Mouse (Mus musculus): ENCODE data around the gene Rnf220. TPM values are rescaled to one million over a fixed set of nuclear protein-coding genes. Genes with fewer than 3 reads are reported as not detected.
A peak's percentile ranks its signal among the peaks of the same experiment; 100 is the strongest.

Gene Rnf220
- polyA plus RNA-seq, 1 experiment from 2014 or later, result 92.3 TPM

DNA sequence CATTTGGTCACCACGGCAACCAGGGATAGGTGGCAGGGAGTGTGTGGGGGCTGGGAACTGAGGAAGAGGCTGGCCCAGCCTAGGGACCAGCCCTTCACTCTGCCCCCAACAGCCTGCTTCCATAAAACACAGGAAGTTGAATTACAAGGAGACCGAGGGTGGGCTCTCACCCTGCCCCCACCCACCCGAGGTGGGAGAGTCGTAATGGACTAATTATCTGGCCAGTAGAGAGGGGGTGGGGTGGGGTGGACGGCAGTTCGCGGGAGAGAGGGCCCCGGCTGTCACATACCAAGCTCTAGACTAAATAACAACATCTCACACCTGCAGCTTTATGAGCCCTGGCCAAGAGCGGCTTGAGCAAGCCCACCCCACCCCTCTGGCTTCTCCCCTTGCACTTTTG lies 104.9 kb downstream of the Rnf220 start:
- peak; percentile 65 for ATAC-seq (replicated peaks; ENCODE audit: low FRiP score)
- peaks cover 13% of the 10 kb centered on the region for H3K4me1 ChIP-seq (replicated peaks; ENCODE audit: control insufficient read depth, insufficient read depth, low read length)
- H3K9me3 ChIP-seq (ENCODE audit: control insufficient read depth, low read length), result no peaks in the 10 kb centered on the region
- H3K27me3 ChIP-seq (ENCODE audit: control insufficient read depth, insufficient read depth, low read length), result peaks cover 10% of the 10 kb centered on the region; the same call in 1 of the 2 replicates
- 0 out of 2 replicates have a peak overlapping the region, but pooled peaks have one; percentile 11 for H3K4me2 ChIP-seq (ENCODE audit: low read depth, low read length, severe bottlenecking)
- no peak overlapping the region for H3K4me3 ChIP-seq (ENCODE audit: low read depth, low read length)
- no peaks in the 10 kb centered on the region for H3K36me3 ChIP-seq (ENCODE audit: control insufficient read depth, insufficient read depth, low read length)
- no peak overlapping the region for H3K27ac ChIP-seq (ENCODE audit: low read depth, low read length)
- H3K9ac ChIP-seq (ENCODE audit: low read length), result 0 out of 2 replicates have a peak overlapping the region, but pooled peaks have one; percentile 12
- 5% methylated on average over 9 of the region's 9 CpGs for WGBS
- no peak for DNase-seq (ENCODE audit: low spot score)

DNA sequence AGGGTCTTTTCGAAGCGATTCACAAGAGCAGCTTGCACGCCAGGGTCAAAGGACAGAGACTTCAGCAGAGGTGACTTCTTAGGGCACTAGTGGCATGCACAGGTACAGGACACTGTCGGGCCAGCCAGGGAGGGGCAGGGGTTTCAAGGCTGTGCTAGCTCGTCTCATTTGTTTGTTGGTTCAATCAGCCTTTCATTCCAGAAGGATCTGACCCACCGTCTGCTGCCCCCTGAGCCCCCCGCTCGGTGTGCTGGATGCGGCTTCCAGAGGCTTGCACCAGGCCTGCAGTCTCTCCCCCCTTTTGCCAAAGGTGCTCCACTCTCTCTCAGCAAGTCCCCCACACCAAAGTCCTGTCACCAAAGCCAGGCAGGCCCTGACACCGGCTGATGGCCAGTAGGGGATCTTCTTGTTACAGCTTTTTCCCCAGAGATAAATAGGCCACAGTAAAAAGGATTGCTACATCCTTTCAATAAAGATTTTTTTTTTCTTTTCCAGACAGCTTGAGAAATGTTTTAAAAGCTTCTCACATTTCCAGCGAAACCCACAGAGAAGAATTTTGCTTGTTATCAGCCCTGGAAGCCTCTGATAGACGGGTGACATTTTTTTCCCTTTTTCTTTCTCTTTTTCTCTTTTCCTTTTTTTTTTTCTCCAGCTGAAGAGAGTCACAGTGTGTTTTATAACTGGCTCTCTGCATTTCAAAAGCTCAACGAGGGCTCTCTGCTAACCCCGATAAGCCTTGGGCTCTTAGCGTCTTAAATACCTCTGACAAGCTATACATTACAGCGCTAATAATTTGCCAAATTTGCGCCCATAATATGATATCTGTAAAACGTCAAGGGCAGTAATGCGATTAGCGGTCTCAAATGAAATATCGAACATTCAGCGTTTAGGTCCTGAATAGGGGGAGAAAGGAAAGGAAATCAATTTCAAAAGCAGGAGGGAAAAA lies 105.7 kb downstream of the Rnf220 start:
- no peak for ATAC-seq (replicated peaks; ENCODE audit: low FRiP score)
- DNase-seq (ENCODE audit: low spot score), result no peak
- H3K27me3 ChIP-seq (ENCODE audit: control insufficient read depth, insufficient read depth, low read length), result peaks cover 10% of the 10 kb centered on the region
- no peak overlapping the region for H3K4me3 ChIP-seq (ENCODE audit: low read depth, low read length)
- peak overlapping the region; percentile 6; the same call in 1 of the 2 replicates for H3K4me2 ChIP-seq (ENCODE audit: low read depth, low read length, severe bottlenecking)
- 30% methylated on average over 22 of the region's 22 CpGs for WGBS
- H3K27ac ChIP-seq (ENCODE audit: low read depth, low read length), result no peak overlapping the region
- peaks cover 13% of the 10 kb centered on the region for H3K4me1 ChIP-seq (replicated peaks; ENCODE audit: control insufficient read depth, insufficient read depth, low read length)
- H3K36me3 ChIP-seq (ENCODE audit: control insufficient read depth, insufficient read depth, low read length), result no peaks in the 10 kb centered on the region
- H3K9me3 ChIP-seq (ENCODE audit: control insufficient read depth, low read length), result no peaks in the 10 kb centered on the region
- H3K9ac ChIP-seq (ENCODE audit: low read length), result no peak overlapping the region

DNA sequence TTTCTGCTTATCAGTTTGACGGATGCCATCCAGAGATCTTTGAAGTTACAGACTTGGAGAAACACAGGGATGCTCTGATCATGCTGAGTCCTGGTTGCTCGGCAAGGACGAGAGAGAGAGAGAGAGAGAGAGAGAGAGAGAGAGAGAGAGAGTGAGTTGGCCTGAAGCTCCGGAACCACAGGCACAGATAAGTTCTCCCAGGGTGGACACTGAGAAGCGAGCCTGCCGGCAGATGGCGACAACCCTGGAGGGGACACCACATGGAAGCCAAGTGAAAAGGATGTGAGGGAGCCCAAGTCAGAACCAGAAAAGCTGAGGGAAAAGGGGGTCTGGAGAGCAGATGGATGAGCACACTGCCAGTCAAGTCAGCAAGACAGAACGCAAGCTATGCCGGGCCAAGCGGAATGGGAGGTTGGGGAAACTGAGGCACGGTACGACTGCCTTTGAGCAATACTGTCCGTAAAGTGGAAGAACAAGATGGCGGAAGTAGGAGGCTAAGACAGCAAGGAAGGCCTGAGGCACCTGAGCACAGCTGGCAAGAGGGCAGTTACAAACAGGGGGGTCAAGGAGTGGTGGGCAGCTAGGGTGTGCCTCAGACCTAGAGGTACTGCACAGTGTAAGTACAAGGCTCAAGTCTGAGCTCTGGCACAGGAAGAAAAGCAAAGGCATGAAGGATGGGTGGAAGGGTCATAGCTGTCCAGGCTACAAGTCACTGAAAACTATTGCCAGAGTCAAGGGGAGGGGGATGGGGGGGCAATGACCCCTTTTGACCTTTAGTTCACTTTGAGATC lies 107.4 kb downstream of the Rnf220 start:
- H3K9me3 ChIP-seq (ENCODE audit: control insufficient read depth, low read length), result no peaks in the 10 kb centered on the region
- no peak overlapping the region for H3K4me3 ChIP-seq (ENCODE audit: low read depth, low read length)
- H3K4me1 ChIP-seq (replicated peaks; ENCODE audit: control insufficient read depth, insufficient read depth, low read length), result peaks cover 13% of the 10 kb centered on the region
- 82% methylated on average over 14 of the region's 14 CpGs for WGBS
- no peak overlapping the region for H3K9ac ChIP-seq (ENCODE audit: low read length)
- no peak overlapping the region for H3K4me2 ChIP-seq (ENCODE audit: low read depth, low read length, severe bottlenecking)
- no peak for DNase-seq (ENCODE audit: low spot score)
- no peak for ATAC-seq (replicated peaks; ENCODE audit: low FRiP score)
- H3K36me3 ChIP-seq (ENCODE audit: control insufficient read depth, insufficient read depth, low read length), result no peaks in the 10 kb centered on the region
- H3K27ac ChIP-seq (ENCODE audit: low read depth, low read length), result no peak overlapping the region
- H3K27me3 ChIP-seq (ENCODE audit: control insufficient read depth, insufficient read depth, low read length), result peaks cover 10% of the 10 kb centered on the region

DNA sequence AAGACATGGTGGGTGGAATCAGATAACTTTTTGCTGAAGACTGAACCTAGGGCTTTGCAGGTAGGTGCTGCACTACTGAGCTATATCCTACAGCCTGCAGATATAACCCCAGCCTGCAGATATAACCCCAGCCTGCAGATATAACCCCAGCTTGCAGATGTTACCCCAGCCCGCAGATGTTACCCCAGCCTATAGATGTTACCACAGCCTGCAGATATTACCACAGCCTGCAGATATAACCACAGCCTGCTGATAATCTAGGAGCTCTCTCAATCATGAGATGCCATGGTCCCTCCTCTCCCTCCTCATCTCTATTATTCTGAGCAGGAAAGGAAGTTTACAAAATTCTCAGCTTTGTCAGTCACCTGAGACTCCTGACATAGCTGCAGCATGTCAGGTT lies 111.6 kb downstream of the Rnf220 start:
- Histone ChIP-seq H3K27me3 (ENCODE audit: control insufficient read depth, insufficient read depth, low read length) (peaks cover 3% of the 10 kb centered on the region), H3K4me1 (replicated peaks; ENCODE audit: control insufficient read depth, insufficient read depth, low read length) (peaks cover 1% of the 10 kb centered on the region; the same call in 1 of the 2 replicates), H3K4me3 (ENCODE audit: low read depth, low read length) (no peak overlapping the region), H3K9me3 (ENCODE audit: control insufficient read depth, low read length) (no peaks in the 10 kb centered on the region), H3K9ac (ENCODE audit: low read length) (no peak overlapping the region), H3K36me3 (ENCODE audit: control insufficient read depth, insufficient read depth, low read length) (no peaks in the 10 kb centered on the region), H3K4me2 (ENCODE audit: low read depth, low read length, severe bottlenecking) (no peak overlapping the region), H3K27ac (ENCODE audit: low read depth, low read length) (no peak overlapping the region)
- 74% methylated on average over 1 of the region's 1 CpGs for WGBS
- DNase-seq (ENCODE audit: low spot score) (no peak), ATAC-seq (replicated peaks; ENCODE audit: low FRiP score) (no peak)

DNA sequence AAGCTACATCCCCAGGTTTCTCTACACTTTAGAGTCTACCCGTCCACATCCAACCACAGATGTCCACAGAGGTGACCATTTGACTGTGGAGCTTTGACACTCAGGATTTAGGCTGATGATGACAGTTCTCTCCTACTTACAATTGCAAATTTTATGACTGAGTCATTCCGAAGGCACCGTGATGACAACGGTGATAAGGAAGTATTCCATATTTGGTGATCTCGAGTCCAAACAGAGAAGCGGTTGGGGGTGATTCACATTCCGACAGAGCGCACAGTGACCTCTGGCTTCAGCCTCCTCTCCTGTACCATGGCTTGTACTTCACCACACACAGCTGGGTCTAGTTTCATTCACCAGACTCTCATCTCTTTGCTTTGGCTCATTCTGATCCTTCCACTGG lies 115.0 kb downstream of the Rnf220 start:
- Histone ChIP-seq H3K27ac (ENCODE audit: low read depth, low read length) (no peak overlapping the region), H3K9me3 (ENCODE audit: control insufficient read depth, low read length) (no peaks in the 10 kb centered on the region), H3K4me2 (ENCODE audit: low read depth, low read length, severe bottlenecking) (no peak overlapping the region), H3K4me3 (ENCODE audit: low read depth, low read length) (no peak overlapping the region), H3K4me1 (replicated peaks; ENCODE audit: control insufficient read depth, insufficient read depth, low read length) (peaks cover 1% of the 10 kb centered on the region; the same call in 1 of the 2 replicates), H3K36me3 (ENCODE audit: control insufficient read depth, insufficient read depth, low read length) (no peaks in the 10 kb centered on the region), H3K27me3 (ENCODE audit: control insufficient read depth, insufficient read depth, low read length) (no peaks in the 10 kb centered on the region; the same call in none of the 2 replicates), H3K9ac (ENCODE audit: low read length) (no peak overlapping the region)
- no peak for DNase-seq (ENCODE audit: low spot score)
- 89% methylated on average over 8 of the region's 8 CpGs for WGBS
- no peak for ATAC-seq (replicated peaks; ENCODE audit: low FRiP score)

DNA sequence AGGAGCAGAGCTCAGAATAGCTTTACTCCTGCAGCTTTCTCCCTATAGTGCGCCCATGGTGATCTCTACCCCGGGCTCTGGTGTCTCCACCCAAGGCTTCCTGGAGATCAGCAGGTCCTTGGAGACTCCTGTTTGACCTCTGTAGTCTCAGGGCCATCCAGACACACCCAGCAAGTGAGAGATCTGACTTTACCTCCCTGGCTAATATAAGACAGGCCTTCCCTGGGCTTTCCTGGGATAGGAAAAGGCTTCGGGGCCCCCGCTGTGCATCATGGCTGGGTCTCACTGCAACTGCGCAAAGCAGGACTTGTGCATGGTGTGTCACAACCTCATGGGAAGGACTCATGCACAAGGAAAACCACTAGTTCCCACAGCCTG lies 116.3 kb downstream of the Rnf220 start:
- no peak overlapping the region for H3K4me2 ChIP-seq (ENCODE audit: low read depth, low read length, severe bottlenecking)
- H3K4me3 ChIP-seq (ENCODE audit: low read depth, low read length), result no peak overlapping the region
- H3K4me1 ChIP-seq (replicated peaks; ENCODE audit: control insufficient read depth, insufficient read depth, low read length), result peaks cover 1% of the 10 kb centered on the region; the same call in 1 of the 2 replicates
- DNase-seq (ENCODE audit: low spot score), result no peak
- no peak overlapping the region for H3K27ac ChIP-seq (ENCODE audit: low read depth, low read length)
- no peaks in the 10 kb centered on the region for H3K9me3 ChIP-seq (ENCODE audit: control insufficient read depth, low read length)
- peaks cover 2% of the 10 kb centered on the region; the same call in 1 of the 2 replicates for H3K27me3 ChIP-seq (ENCODE audit: control insufficient read depth, insufficient read depth, low read length)
- H3K36me3 ChIP-seq (ENCODE audit: control insufficient read depth, insufficient read depth, low read length), result no peaks in the 10 kb centered on the region
- no peak overlapping the region for H3K9ac ChIP-seq (ENCODE audit: low read length)
- 94% methylated on average over 5 of the region's 5 CpGs for WGBS
- no peak for ATAC-seq (replicated peaks; ENCODE audit: low FRiP score)

DNA sequence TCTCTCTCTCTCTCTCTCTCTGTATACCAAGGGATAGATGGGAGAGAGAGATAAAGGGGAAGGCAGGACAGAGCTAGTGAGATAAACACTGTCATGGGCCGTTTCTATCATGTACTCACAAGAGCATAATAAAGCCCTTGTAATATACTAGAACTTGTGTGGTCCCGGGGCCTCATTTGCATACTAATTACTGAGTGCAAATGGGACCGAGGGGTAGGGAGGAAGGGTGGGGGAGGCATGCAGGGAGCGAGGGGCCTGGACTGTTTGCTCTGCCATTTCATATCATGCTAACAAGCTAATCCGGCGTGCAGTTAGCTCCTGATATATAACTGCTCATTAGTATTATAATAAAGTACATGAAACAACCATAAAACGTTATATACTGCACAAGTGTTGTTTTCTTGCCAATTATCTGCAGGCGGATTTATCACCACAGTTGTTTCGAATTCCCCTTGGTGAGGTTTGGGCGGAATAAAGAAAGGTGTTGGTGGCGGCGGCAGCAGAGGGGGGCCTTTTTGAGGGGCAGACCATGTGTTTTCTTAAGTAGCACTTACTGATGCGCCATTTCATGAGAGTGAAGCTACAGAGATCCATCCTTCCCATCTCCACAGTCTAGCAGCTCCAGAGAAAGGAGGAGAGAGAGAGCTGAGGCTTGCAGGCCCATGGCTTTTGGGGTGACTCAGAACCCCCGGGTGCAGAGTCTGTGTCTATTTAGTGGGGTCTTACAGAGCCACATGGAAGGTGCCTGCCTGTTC lies 116.9 kb downstream of the Rnf220 start:
- Histone ChIP-seq H3K9ac (ENCODE audit: low read length) (no peak overlapping the region), H3K4me2 (ENCODE audit: low read depth, low read length, severe bottlenecking) (no peak overlapping the region), H3K4me1 (replicated peaks; ENCODE audit: control insufficient read depth, insufficient read depth, low read length) (peaks cover 1% of the 10 kb centered on the region; the same call in 1 of the 2 replicates), H3K9me3 (ENCODE audit: control insufficient read depth, low read length) (no peaks in the 10 kb centered on the region), H3K27me3 (ENCODE audit: control insufficient read depth, insufficient read depth, low read length) (peaks cover 7% of the 10 kb centered on the region; the same call in 1 of the 2 replicates), H3K36me3 (ENCODE audit: control insufficient read depth, insufficient read depth, low read length) (no peaks in the 10 kb centered on the region), H3K27ac (ENCODE audit: low read depth, low read length) (no peak overlapping the region), H3K4me3 (ENCODE audit: low read depth, low read length) (no peak overlapping the region)
- WGBS, result 44% methylated on average over 14 of the region's 14 CpGs
- ATAC-seq (replicated peaks; ENCODE audit: low FRiP score) (peak; percentile 82; the same call in 1 of the 2 replicates), DNase-seq (ENCODE audit: low spot score) (peak; percentile 75)

DNA sequence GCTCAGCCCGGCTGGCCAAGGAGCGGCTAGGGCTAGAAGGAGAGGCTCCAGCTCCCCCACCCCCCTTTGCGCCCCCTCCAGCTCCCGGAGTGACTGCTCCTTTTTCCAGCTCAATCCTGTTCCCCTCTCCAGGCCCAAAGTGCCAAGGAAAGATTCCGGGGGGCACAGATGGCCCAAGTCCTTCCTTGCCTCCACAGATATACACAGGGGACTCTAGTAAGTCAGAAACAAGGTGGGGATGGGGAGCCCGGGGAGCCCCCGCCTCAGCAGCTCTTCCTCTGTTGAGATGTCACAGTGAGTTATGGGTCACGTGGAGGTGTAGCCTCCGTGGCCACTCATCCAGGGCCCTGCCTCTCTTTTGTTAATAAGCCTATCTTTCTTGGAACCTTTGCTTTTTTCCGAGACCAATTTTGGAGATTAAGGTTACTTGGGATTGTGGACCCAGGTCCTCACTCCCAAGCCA lies 122.7 kb downstream of the Rnf220 start:
- Histone ChIP-seq H3K27ac (ENCODE audit: low read depth, low read length) (no peak overlapping the region; the same call in 1 of the 2 replicates), H3K27me3 (ENCODE audit: control insufficient read depth, insufficient read depth, low read length) (peaks cover 39% of the 10 kb centered on the region), H3K9ac (ENCODE audit: low read length) (peak overlapping the region; percentile 3; the same call in 1 of the 2 replicates), H3K4me1 (replicated peaks; ENCODE audit: control insufficient read depth, insufficient read depth, low read length) (peaks cover 14% of the 10 kb centered on the region), H3K36me3 (ENCODE audit: control insufficient read depth, insufficient read depth, low read length) (no peaks in the 10 kb centered on the region), H3K4me3 (ENCODE audit: low read depth, low read length) (peak overlapping the region; percentile 8; the same call in 1 of the 2 replicates), H3K9me3 (ENCODE audit: control insufficient read depth, low read length) (no peaks in the 10 kb centered on the region), H3K4me2 (ENCODE audit: low read depth, low read length, severe bottlenecking) (peak overlapping the region; percentile 35)
- no peak for DNase-seq (ENCODE audit: low spot score)
- WGBS, result 4% methylated on average over 10 of the region's 10 CpGs
- ATAC-seq (replicated peaks; ENCODE audit: low FRiP score), result peak; percentile 47; the same call in 1 of the 2 replicates
